Mouse (Mus musculus): ENCODE measurements around the gene 2310050C09Rik.

Gene 2310050C09Rik

GRCm38 (mm10) chr3:92870116-92870515 lies at the start of gene 2310050C09Rik:
2310050C09Rik (minus strand) TSS chr3:92870216.
- DNase-seq (ENCODE audit: low spot score) = no peak

- DNase-seq (ENCODE audit: low spot score) = no peak
Measured at GRCm38 (mm10) chr3:92907571-92907970, 37.6 kb upstream of the 2310050C09Rik start.

GRCm38 (mm10) chr3:92905182-92905581 lies 35.2 kb upstream of the 2310050C09Rik start:
- no peak for DNase-seq (ENCODE audit: low spot score)

- no peak for DNase-seq (ENCODE audit: low spot score)
Measured at GRCm38 (mm10) chr3:92903640-92904039, 33.6 kb upstream of the 2310050C09Rik start.

- DNase-seq (ENCODE audit: low spot score) = peak; percentile 64
Measured at GRCm38 (mm10) chr3:92902992-92903391, 33.0 kb upstream of the 2310050C09Rik start.

GRCm38 (mm10) chr3:92894489-92894888 lies 24.5 kb upstream of the 2310050C09Rik start:
- DNase-seq (ENCODE audit: low spot score) = no peak

- DNase-seq (ENCODE audit: low spot score) = no peak
Measured at GRCm38 (mm10) chr3:92894063-92894462, 24.0 kb upstream of the 2310050C09Rik start.

GRCm38 (mm10) chr3:92874180-92874579 lies 4.2 kb upstream of the 2310050C09Rik start:
- DNase-seq (ENCODE audit: low spot score) = no peak

- DNase-seq (ENCODE audit: low spot score) = no peak
Measured at GRCm38 (mm10) chr3:92851186-92851585, 18.8 kb downstream of the 2310050C09Rik start, which contains the start of gene Lce1l. Lce1l (minus strand) TSS chr3:92851286.

- DNase-seq (ENCODE audit: low spot score) = no peak
Measured at GRCm38 (mm10) chr3:92827108-92827507, 42.9 kb downstream of the 2310050C09Rik start, which contains the start of gene Kprp. Kprp (minus strand) TSS chr3:92827247.

- DNase-seq (ENCODE audit: low spot score) = no peak
Measured at GRCm38 (mm10) chr3:92825808-92826207, 44.2 kb downstream of the 2310050C09Rik start.
